Mouse (Mus musculus) heart, embryonic 12.5 days (tissue): ENCODE measurements around the gene Glrx5. TPM values are rescaled to one million over a fixed set of nuclear protein-coding genes. Genes with fewer than 3 reads are reported as not detected.

Source experiments
- ATAC-seq: fragments of 200-750 bp; cut with Nextera tagmentation; 2 replicates; pipeline ENCODE4 v1.8.0; 2017; ENCODE audit warnings: moderate TSS enrichment, moderate library complexity; ENCODE audit not compliant: insufficient number of reproducible peaks, low FRiP score
- H3K27ac ChIP-seq: fragments of 300-500 bp; sonication (generic); 2 replicates; pipeline ENCODE4 v1.5.1; 2016; ENCODE audit warnings: mild to moderate bottlenecking, moderate library complexity; ENCODE audit not compliant: poor library complexity, severe bottlenecking
- H3K27me3 ChIP-seq: fragments of 300-500 bp; sonication (generic); replicated peaks from 2 replicates; pipeline ENCODE4 v1.6.1; 2016; ENCODE audit warnings: mild to moderate bottlenecking, moderate library complexity
- H3K36me3 ChIP-seq: fragments of 300-500 bp; sonication (generic); 2 replicates; pipeline ENCODE4 v1.6.1; 2016; ENCODE audit warnings: mild to moderate bottlenecking, moderate library complexity
- H3K4me1 ChIP-seq: fragments of 300-500 bp; sonication (generic); replicated peaks from 2 replicates; pipeline ENCODE4 v1.6.1; 2016; ENCODE audit warnings: mild to moderate bottlenecking
- H3K4me2 ChIP-seq: fragments of 300-500 bp; sonication (generic); 2 replicates; pipeline ENCODE4 v1.6.1; 2016; ENCODE audit warnings: mild to moderate bottlenecking, moderate library complexity
- H3K4me3 ChIP-seq: fragments of 300-500 bp; sonication (generic); 2 replicates; pipeline ENCODE4 v1.5.1; 2016; ENCODE audit warnings: mild to moderate bottlenecking
- H3K9ac ChIP-seq: fragments of 300-500 bp; sonication (generic); 2 replicates; pipeline ENCODE4 v1.6.1; 2016; ENCODE audit warnings: mild to moderate bottlenecking, moderate library complexity
- H3K9me3 ChIP-seq: fragments of 300-500 bp; sonication (generic); replicated peaks from 2 replicates; pipeline ENCODE4 v1.6.1; 2016; ENCODE audit warnings: mild to moderate bottlenecking, moderate library complexity
- WGBS: fragments of 180-500 bp; shearing (Covaris S2); methylation state at CpG from one replicate; pipeline ENCODE4 v1.1.7; 2016; 5-methylcytosine and 5-hydroxymethylcytosine counted together
- polyA plus RNA-seq: library from polyadenylated mRNA; unstranded; fragments of >200 nt; fragmentation: Nextera tagmentation; extraction: Ambion mirVana; gene quantifications from 2 replicates; pipeline ENCODE4 v1.2.1, GENCODE M21; 2016

Gene Glrx5
- polyA plus RNA-seq, 1 experiment from 2014 or later = 206 TPM

DNA sequence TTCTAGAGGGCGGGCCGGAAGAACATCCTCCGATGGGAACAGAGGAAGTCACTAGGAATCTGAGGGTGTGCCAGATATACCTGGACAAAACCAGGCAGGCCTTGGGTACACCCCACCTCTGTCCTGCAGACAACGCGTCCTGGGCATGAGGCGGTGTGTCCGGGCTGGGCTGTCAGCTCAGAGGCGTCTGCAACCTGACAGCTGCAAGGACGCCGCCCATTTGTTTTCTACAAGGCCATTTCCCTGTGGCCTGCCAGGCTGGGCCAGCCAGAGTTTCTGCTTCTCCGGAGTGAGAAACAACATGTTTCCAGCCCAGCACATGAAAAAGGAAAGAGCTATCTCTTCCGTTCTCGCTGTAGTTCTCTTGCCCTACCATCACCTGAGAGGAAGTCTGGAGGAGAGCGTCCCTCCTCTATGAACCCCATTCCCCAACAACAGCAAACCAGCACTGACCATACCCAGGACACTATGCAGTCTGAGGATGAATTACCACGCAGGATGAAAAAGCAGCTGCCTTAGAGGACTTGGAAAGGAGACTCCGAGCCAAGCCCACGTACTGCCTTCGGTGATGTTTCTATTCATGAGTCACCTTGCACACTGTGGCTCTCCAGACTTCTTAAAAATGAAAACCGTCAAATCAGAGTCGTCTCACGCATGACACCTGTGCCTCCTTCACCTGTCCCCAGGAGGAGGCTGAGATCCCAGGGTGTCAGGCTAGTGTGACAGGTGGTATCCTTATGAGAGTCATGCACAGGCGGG lies 27.4 kb upstream of the Glrx5 start:
- no peak for ATAC-seq
- Histone ChIP-seq H3K36me3 (no peaks in the 10 kb centered on the region), H3K27ac (no peak overlapping the region), H3K4me1 (peaks cover 17% of the 10 kb centered on the region), H3K27me3 (peaks cover 62% of the 10 kb centered on the region), H3K9ac (no peak overlapping the region), H3K9me3 (no peaks in the 10 kb centered on the region), H3K4me2 (no peak overlapping the region), H3K4me3 (no peak overlapping the region)
- 77% methylated on average over 22 of the region's 22 CpGs for WGBS

DNA sequence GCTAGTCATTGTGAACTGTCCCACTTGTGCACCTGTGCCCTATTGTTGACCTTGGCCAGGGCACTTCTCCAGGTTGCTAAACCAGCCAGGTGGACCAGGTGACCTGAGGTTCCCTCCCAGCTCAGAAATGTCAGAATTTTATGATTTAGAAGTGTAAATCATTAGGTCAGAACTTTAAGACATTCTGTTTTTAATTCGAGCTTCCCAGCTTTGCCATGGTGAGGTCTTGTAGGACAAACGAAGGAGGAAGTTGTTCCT lies 26.8 kb upstream of the Glrx5 start:
- Histone ChIP-seq H3K27me3 (peaks cover 63% of the 10 kb centered on the region), H3K9ac (no peak overlapping the region), H3K9me3 (no peaks in the 10 kb centered on the region), H3K4me3 (no peak overlapping the region), H3K4me1 (peaks cover 16% of the 10 kb centered on the region), H3K36me3 (no peaks in the 10 kb centered on the region), H3K27ac (no peak overlapping the region), H3K4me2 (no peak overlapping the region)
- 76% methylated on average over 2 of the region's 2 CpGs for WGBS
- ATAC-seq = no peak

DNA sequence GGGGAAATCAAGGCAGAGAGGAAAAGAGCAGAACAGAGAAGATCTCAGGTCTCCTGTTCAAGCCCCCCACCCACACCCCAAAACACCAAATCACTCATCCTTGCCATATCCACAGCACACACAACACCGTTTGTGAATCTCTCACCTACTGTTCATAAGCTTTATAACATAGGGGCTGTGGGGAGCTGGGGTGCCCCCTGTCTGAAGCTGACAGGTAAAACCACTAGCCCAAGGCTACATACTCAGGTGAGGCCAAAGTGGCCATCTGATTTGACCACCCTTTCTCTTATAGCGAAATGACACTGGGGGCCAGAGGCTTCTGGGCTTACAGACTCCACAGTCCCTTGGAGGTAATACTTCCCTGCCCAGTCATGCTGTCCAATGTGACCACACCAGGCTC lies 24.3 kb upstream of the Glrx5 start:
- Histone ChIP-seq H3K36me3 (no peaks in the 10 kb centered on the region), H3K27ac (no peak overlapping the region), H3K4me2 (peak overlapping the region; percentile 95), H3K4me1 (peaks cover 16% of the 10 kb centered on the region), H3K4me3 (no peak overlapping the region), H3K27me3 (peaks cover 67% of the 10 kb centered on the region), H3K9me3 (0 out of 2 replicates have a peak, but pooled peaks cover 4% of the 10 kb centered on the region), H3K9ac (no peak overlapping the region)
- 68% methylated on average over 2 of the region's 2 CpGs for WGBS
- ATAC-seq = no peak

DNA sequence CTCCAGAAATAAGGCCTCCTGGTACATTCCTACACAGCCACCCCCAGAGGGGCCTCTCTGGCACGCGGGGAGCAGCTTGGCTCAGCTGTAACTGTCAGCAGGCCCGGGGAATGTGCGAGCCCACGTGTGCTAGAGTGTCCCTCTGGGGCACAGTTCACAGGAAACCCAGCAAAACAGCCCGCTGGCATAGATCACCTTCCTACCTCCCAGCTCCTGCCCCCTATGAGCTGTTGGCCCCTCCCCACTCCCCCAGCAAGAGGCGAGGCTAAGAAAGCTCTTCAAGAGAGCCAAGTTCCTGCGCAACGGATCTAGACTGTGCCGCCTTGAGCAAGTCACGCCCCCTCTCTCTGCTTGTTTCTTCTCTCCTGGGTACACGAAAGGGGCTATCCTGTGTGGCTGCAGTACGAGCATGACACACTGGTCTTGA lies 23.7 kb upstream of the Glrx5 start:
- peaks cover 20% of the 10 kb centered on the region for H3K4me1 ChIP-seq
- H3K27ac ChIP-seq = no peak overlapping the region
- H3K9me3 ChIP-seq = 0 out of 2 replicates have a peak, but pooled peaks cover 4% of the 10 kb centered on the region
- H3K4me2 ChIP-seq = peak overlapping the region; percentile 95
- H3K27me3 ChIP-seq = peaks cover 71% of the 10 kb centered on the region
- ATAC-seq = 0 out of 2 replicates have a peak, but pooled peaks have one; percentile 4
- WGBS = under 1% methylated on average over 13 of the region's 13 CpGs
- no peaks in the 10 kb centered on the region for H3K36me3 ChIP-seq
- peak overlapping the region; percentile 75 for H3K4me3 ChIP-seq
- peak overlapping the region; percentile 74; the same call in 1 of the 2 replicates for H3K9ac ChIP-seq

DNA sequence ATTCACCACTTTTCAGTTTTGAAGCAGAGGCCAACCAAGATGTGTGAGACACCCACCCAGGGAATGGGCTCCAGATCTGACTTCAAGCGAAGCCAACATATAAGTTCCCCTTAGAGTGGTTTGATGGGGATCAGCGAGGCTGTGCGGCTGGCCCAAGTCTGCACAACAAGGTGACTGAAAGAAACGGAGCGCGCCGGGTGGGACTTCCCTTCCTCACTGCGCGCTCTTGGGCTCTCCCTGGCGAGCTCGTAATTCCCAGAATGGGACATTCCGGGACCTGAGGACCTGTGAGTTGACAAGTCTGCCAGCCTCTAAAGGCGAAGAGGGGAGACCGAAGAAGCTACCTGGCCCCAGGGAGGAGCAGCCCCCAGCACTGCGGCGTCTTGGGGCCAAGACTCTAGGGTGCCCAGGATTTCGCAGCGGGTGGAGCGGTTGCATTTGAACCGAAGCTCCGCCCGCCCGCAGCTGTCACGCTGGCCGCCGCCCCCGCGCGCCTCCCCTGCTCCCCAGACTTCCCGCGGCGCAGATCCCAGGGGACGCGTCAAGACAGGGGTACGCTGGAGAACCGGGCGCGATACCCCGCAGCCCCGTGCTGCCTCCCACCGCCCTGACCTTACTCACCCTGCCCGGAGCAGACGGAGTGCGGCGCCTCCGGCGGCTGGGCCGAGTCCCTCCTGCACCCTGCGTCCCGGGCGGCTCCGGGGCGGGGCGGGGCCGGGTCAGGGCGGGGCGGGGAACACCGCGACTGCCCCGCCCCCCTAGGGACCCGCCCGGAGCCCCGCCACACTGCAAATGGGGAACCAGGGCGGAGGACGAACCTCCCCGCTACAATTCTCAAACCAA lies 22.9 kb upstream of the Glrx5 start, which contains the start of gene Syne3:
Gene Syne3, minus strand, starts transcription at position 440 of the 843 bp plus-strand sequence.
- H3K36me3 ChIP-seq = no peaks in the 10 kb centered on the region
- under 1% methylated on average over 66 of the region's 66 CpGs for WGBS
- peaks cover 74% of the 10 kb centered on the region for H3K27me3 ChIP-seq
- peak within 1 kb of the TSS; percentile 74 for H3K9ac ChIP-seq
- H3K4me2 ChIP-seq = peak within 1 kb of the TSS; percentile 95
- no peak within 1 kb of the TSS for H3K27ac ChIP-seq
- peaks cover 20% of the 10 kb centered on the region for H3K4me1 ChIP-seq
- H3K9me3 ChIP-seq = 0 out of 2 replicates have a peak, but pooled peaks cover 4% of the 10 kb centered on the region
- peak within 1 kb of the TSS; percentile 75 for H3K4me3 ChIP-seq
- peak; percentile 94 for ATAC-seq

DNA sequence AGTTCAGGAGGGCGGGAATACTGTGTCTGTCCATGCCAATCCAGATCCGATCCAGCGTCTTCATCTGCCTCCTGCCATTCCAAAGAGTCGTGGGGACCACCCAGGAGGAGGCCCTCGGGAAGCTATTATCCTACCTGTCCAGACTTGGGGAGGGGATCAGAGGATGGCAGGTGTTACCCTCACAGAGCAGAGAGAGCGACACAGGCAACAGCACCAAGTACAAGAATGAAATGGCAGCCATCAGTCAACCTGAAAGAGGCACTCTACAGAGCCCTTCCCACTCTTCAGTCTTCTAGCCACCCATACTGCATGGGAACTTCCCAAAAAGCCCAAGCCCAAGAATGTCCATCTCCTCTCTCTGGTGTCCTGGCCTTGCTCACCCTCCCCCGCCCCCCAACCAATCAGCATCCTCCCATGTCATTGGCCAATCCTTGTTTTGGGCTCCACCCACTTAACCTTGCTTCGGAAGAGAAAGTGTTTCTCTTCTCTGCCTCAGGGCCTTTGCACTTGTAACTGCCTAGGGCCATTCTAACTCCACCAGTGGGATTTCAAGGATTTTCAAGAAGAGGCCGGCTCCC lies 22.2 kb upstream of the Glrx5 start:
- no peaks in the 10 kb centered on the region for H3K36me3 ChIP-seq
- peaks cover 20% of the 10 kb centered on the region for H3K4me1 ChIP-seq
- 0 out of 2 replicates have a peak, but pooled peaks cover 4% of the 10 kb centered on the region for H3K9me3 ChIP-seq
- peaks cover 67% of the 10 kb centered on the region for H3K27me3 ChIP-seq
- H3K27ac ChIP-seq = no peak overlapping the region
- WGBS = 20% methylated on average over 9 of the region's 9 CpGs
- peak overlapping the region; percentile 74 for H3K9ac ChIP-seq
- ATAC-seq = peak; percentile 62
- H3K4me2 ChIP-seq = peak overlapping the region; percentile 95
- peak overlapping the region; percentile 75 for H3K4me3 ChIP-seq

DNA sequence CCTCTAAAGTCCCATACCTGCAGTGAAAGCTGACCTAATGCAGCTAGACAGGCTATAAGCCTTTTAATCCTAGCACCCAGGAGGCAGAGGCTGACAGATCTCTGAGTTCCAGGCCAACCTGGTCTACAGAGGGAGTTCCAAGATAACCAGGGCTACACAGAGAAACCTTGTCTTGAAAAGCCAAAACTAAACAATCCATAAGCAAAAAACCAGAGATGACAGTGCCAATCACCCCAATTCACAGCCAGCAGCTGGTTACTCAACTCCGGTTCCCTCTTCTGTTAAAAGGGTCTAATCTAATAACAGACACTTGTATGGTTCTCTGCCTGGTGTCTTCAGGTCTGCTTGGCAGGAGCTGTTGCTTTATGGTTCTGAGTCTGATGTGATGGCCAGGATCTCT lies 20.9 kb upstream of the Glrx5 start:
- 97% methylated on average over 1 of the region's 1 CpGs for WGBS
- Histone ChIP-seq H3K36me3 (no peaks in the 10 kb centered on the region), H3K27ac (no peak overlapping the region), H3K9ac (no peak overlapping the region), H3K4me3 (no peak overlapping the region), H3K4me1 (peaks cover 20% of the 10 kb centered on the region), H3K4me2 (no peak overlapping the region), H3K27me3 (peaks cover 55% of the 10 kb centered on the region), H3K9me3 (0 out of 2 replicates have a peak, but pooled peaks cover 4% of the 10 kb centered on the region)
- no peak for ATAC-seq

DNA sequence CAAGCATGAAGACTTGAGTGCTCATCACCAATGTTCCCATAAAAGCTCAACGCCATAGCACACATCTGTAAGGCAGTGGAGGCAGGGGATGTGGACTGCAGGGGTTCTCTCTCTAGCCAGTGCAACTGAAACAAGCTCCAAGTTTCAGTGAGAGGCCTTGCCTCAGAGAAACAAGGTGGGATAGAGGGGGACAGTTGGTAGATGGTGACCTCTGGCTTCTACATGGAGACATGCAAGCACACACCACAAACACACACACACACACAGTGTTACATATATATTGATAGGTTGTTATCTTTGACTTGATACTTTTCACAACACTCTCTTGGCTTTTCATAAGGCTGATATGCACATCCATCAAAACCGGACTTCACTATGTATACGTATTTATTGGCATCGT lies 20.2 kb upstream of the Glrx5 start:
- Histone ChIP-seq H3K27ac (no peak overlapping the region), H3K27me3 (peaks cover 48% of the 10 kb centered on the region), H3K4me3 (no peak overlapping the region), H3K36me3 (no peaks in the 10 kb centered on the region), H3K4me1 (peaks cover 20% of the 10 kb centered on the region), H3K9ac (no peak overlapping the region), H3K4me2 (no peak overlapping the region), H3K9me3 (0 out of 2 replicates have a peak, but pooled peaks cover 4% of the 10 kb centered on the region)
- WGBS = 93% methylated on average over 4 of the region's 4 CpGs
- ATAC-seq = no peak

DNA sequence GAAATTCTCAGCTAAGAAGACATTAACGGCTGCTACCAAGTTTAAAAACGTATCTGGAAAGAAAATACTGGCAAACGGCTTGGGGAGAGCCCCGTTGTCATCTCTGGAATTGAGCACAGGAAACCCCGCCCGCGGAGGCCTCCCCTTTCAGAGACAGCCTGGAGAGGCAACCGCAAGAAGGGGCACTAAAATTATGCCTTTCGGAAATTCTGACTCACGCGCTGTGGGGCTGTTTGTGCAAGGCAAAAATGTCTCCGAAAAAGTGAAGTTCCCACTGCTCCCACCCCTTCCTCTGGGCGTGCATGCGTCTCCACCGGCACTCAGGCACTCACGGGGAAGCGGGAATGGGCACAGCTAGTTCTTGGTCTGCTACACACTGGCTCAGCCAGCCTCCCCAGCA lies 19.4 kb upstream of the Glrx5 start:
- 15% methylated on average over 17 of the region's 17 CpGs for WGBS
- peak overlapping the region; percentile 6; the same call in 1 of the 2 replicates for H3K4me3 ChIP-seq
- H3K4me2 ChIP-seq = peak overlapping the region; percentile 53
- peaks cover 20% of the 10 kb centered on the region for H3K4me1 ChIP-seq
- H3K9me3 ChIP-seq = 0 out of 2 replicates have a peak, but pooled peaks cover 4% of the 10 kb centered on the region
- H3K36me3 ChIP-seq = no peaks in the 10 kb centered on the region
- H3K27me3 ChIP-seq = peaks cover 41% of the 10 kb centered on the region
- no peak for ATAC-seq
- no peak overlapping the region for H3K27ac ChIP-seq
- H3K9ac ChIP-seq = peak overlapping the region; percentile 37; the same call in 1 of the 2 replicates

DNA sequence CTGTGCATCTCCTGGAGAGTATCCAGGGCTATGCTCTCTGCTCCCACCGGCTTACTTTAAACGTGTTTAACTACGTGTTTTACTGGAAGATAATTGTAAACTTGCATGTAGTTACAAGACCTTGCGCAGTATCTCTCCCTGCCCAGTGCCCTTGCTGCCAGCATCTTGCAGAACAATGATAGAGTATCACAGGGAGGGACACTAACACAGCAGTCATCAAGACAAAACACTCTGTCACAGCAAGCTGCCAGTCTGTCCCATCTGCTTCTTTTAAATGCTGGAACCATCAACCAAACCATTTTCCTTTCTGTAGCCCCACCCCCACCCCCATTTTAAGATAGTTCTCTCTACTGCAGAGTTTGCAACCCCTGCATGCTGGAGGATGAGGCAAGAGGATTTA lies 16.3 kb upstream of the Glrx5 start:
- no peak overlapping the region for H3K27ac ChIP-seq
- 53% methylated on average over 4 of the region's 4 CpGs for WGBS
- peaks cover 16% of the 10 kb centered on the region for H3K4me1 ChIP-seq
- no peak overlapping the region for H3K4me2 ChIP-seq
- H3K4me3 ChIP-seq = no peak overlapping the region
- ATAC-seq = no peak
- no peaks in the 10 kb centered on the region for H3K36me3 ChIP-seq
- H3K9me3 ChIP-seq = 0 out of 2 replicates have a peak, but pooled peaks cover 4% of the 10 kb centered on the region
- H3K27me3 ChIP-seq = peaks cover 18% of the 10 kb centered on the region
- H3K9ac ChIP-seq = no peak overlapping the region

DNA sequence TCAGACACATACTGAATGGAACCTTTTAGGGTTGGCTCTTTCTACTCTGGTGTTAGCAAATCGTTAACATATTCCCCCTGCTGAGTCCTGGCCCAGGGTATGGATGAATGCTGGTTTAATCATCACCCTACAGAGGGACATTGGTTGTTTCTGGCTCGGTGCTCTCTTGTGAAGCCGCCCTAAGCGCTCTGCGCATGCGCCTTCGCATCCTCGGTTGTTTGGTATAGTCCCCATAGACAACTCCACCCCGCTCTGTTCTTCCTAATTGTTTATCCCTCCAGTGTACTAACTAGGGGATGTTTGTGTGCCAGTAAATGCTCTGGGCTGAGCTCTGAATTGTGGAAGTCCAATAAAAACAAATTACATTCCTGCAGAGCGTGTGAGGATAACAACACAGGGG lies 15.8 kb upstream of the Glrx5 start:
- H3K4me3 ChIP-seq = no peak overlapping the region
- no peak overlapping the region for H3K27ac ChIP-seq
- 75% methylated on average over 10 of the region's 10 CpGs for WGBS
- peaks cover 16% of the 10 kb centered on the region for H3K4me1 ChIP-seq
- H3K36me3 ChIP-seq = no peaks in the 10 kb centered on the region
- peaks cover 14% of the 10 kb centered on the region for H3K27me3 ChIP-seq
- H3K9ac ChIP-seq = no peak overlapping the region
- no peak overlapping the region for H3K4me2 ChIP-seq
- no peak for ATAC-seq
- H3K9me3 ChIP-seq = 0 out of 2 replicates have a peak, but pooled peaks cover 4% of the 10 kb centered on the region
